Mouse (Mus musculus): Measurements from ENCODE around the gene Myo9a. TPM values are rescaled to one million over a fixed set of nuclear protein-coding genes. Genes with fewer than 3 reads are reported as not detected.

The Myo9a gene
- polyA plus RNA-seq, 1 experiment from 2014 or later, result 14.5 TPM

DNA sequence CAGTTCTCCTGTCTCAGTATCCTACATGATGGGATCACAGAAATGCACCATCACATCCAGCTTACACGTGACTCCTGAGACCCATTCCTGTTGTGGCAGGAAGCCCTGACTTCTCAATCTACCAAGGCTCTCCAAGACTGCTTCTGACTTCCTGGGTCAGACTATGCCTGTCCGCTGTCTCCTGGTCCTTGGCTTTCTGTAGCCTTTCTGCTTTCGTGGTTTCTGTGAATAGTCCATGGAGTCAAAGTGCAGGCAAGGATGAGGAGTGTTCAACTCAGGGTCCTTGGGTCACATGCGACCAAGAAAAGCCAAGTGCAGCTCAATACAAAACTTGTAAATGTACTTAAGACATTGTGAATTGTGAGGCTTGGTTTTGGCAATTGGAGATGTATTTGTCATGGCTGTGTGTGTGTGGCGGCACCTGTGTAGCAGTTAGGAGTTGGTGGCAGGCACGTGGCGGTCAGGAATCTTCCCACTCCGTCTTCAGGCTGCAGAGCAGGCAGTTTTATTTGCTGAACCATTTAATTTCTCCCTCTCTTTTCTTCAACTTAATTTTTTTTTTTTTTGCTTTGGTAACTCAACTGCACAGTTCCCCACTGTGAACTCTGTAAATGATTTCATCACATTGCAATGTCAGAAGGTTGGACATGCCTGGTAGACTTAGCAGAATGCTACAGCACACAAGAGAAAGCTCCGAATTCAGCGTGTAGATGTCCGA lies 23.0 kb upstream of the Myo9a start:
- DNase-seq (ENCODE audit: low spot score) (peak; percentile 46), ATAC-seq (replicated peaks; ENCODE audit: low FRiP score, low read depth) (peak; percentile 64; the same call in 1 of the 2 replicates)
- Histone ChIP-seq H3K9me3 (replicated peaks; ENCODE audit: low read length) (no peaks in the 10 kb centered on the region), H3K4me1 (replicated peaks; ENCODE audit: insufficient read depth, low read length) (0 out of 2 replicates have a peak, but pooled peaks cover 6% of the 10 kb centered on the region), H3K9ac (ENCODE audit: low read depth, low read length) (no peak overlapping the region), H3K27me3 (ENCODE audit: insufficient read depth, low read length) (no peaks in the 10 kb centered on the region), H3K4me2 (ENCODE audit: low read length) (no peak overlapping the region), H3K36me3 (ENCODE audit: insufficient read depth, low read length) (no peaks in the 10 kb centered on the region), H3K4me3 (replicated peaks; ENCODE audit: low read depth, low read length) (no peak overlapping the region), H3K27ac (peak overlapping the region; percentile 84)
- TF ChIP-seq CTCF (IDR thresholded peaks at IDR 0.05; ENCODE audit: low read depth), result no peak
- WGBS, result 64% methylated on average over 11 of the region's 11 CpGs

DNA sequence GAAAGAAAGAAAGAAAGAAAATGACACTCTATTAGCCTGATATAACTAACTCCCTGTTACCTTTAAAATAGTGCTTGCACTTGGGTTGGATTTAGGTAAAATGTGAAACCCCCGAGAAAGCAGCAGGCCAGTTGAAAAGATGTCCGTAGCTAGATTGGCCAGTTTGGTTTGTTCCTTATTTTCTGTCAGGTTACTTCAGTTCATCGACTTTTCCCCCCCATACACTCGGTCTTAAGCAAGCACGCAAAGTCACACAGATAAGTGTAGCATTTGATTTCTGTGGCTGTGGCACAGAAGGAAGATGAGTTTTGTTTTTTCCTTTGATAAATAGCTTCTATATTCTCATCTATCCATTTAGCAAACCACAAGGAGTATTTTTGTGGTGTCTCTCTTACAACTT lies 19.6 kb upstream of the Myo9a start:
- Histone ChIP-seq H3K9ac (ENCODE audit: low read depth, low read length) (no peak overlapping the region), H3K4me1 (replicated peaks; ENCODE audit: insufficient read depth, low read length) (no peaks in the 10 kb centered on the region), H3K4me2 (ENCODE audit: low read length) (no peak overlapping the region), H3K27me3 (ENCODE audit: insufficient read depth, low read length) (no peaks in the 10 kb centered on the region), H3K4me3 (replicated peaks; ENCODE audit: low read depth, low read length) (no peak overlapping the region), H3K27ac (no peak overlapping the region), H3K36me3 (ENCODE audit: insufficient read depth, low read length) (no peaks in the 10 kb centered on the region), H3K9me3 (replicated peaks; ENCODE audit: low read length) (no peaks in the 10 kb centered on the region)
- TF ChIP-seq CTCF (IDR thresholded peaks at IDR 0.05; ENCODE audit: low read depth), result no peak
- 91% methylated on average over 5 of the region's 5 CpGs for WGBS
- ATAC-seq (replicated peaks; ENCODE audit: low FRiP score, low read depth) (no peak), DNase-seq (ENCODE audit: low spot score) (no peak)

DNA sequence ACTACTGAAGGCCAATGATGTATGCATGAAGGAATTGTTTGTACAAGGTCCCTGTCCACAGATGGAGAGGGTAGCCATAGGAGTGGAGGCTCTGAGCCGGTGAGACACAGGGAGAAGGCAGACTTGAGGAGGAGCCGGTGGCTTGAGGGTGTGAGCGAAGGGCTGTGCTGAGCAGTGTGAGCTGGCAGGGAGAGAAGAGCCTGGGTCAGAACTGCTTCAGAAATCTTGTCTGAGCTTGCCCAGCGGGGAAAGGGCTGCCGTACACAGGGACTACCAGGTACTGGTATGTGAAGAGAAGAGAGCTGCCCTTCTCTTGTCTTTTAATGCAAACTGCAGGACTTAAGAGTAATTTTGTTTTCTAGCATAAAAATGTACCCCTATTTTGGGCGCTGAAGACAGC lies 17.6 kb upstream of the Myo9a start:
- ATAC-seq (replicated peaks; ENCODE audit: low FRiP score, low read depth), result no peak
- Histone ChIP-seq H3K9ac (ENCODE audit: low read depth, low read length) (no peak overlapping the region), H3K9me3 (replicated peaks; ENCODE audit: low read length) (no peaks in the 10 kb centered on the region), H3K4me2 (ENCODE audit: low read length) (no peak overlapping the region), H3K36me3 (ENCODE audit: insufficient read depth, low read length) (no peaks in the 10 kb centered on the region), H3K4me3 (replicated peaks; ENCODE audit: low read depth, low read length) (no peak overlapping the region), H3K4me1 (replicated peaks; ENCODE audit: insufficient read depth, low read length) (no peaks in the 10 kb centered on the region), H3K27me3 (ENCODE audit: insufficient read depth, low read length) (no peaks in the 10 kb centered on the region), H3K27ac (no peak overlapping the region)
- WGBS, result 67% methylated on average over 6 of the region's 6 CpGs
- DNase-seq (ENCODE audit: low spot score), result no peak
- TF ChIP-seq CTCF (IDR thresholded peaks at IDR 0.05; ENCODE audit: low read depth), result no peak

DNA sequence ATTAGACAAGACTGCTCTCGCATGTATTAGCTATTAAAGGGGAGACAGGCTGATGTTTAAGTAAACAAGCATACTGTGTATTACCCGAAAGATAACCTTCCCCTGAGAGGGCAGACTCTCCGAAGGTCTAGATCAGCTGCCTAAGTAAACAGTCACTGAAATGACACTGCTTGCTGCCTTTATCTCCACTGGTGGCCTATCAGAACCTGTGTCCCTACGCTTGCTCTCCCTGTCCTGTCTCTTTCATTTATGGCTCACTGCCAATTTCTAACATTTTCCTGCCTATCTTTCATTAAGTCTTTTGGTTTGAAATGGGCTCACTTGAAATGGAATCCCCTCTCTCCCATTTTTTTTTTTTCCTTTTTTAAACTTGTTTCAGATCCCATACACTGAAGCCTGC lies 15.3 kb upstream of the Myo9a start:
- H3K27me3 ChIP-seq (ENCODE audit: insufficient read depth, low read length), result no peaks in the 10 kb centered on the region
- TF ChIP-seq CTCF (IDR thresholded peaks at IDR 0.05; ENCODE audit: low read depth), result no peak
- no peak for DNase-seq (ENCODE audit: low spot score)
- H3K9me3 ChIP-seq (replicated peaks; ENCODE audit: low read length), result no peaks in the 10 kb centered on the region
- no peak overlapping the region for H3K9ac ChIP-seq (ENCODE audit: low read depth, low read length)
- no peak overlapping the region for H3K27ac ChIP-seq
- H3K36me3 ChIP-seq (ENCODE audit: insufficient read depth, low read length), result no peaks in the 10 kb centered on the region
- no peaks in the 10 kb centered on the region for H3K4me1 ChIP-seq (replicated peaks; ENCODE audit: insufficient read depth, low read length)
- H3K4me2 ChIP-seq (ENCODE audit: low read length), result no peak overlapping the region
- H3K4me3 ChIP-seq (replicated peaks; ENCODE audit: low read depth, low read length), result no peak overlapping the region
- no peak for ATAC-seq (replicated peaks; ENCODE audit: low FRiP score, low read depth)
- 46% methylated on average over 4 of the region's 4 CpGs for WGBS

DNA sequence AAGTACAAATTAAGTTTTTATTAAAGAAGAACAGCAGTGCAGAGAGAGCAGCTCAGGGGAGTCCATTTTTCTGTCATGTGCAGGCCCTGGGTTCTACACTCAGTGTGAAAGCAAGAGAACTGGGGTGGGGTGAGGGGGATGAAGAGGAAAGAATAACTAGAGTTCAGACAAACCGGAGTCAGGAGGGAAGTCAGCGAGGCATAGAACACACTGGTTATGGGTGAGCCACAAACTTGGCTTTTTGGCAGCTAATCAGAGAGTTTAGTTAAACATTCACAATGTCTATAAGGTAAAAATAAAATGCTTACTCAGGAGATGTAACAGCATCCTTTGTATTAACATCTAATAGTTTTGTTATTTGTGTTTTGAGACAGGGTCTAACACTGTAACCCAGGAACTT lies 10.1 kb upstream of the Myo9a start:
- Histone ChIP-seq H3K36me3 (ENCODE audit: insufficient read depth, low read length) (no peaks in the 10 kb centered on the region), H3K27ac (0 out of 2 replicates have a peak overlapping the region, but pooled peaks have one; percentile 25), H3K4me1 (replicated peaks; ENCODE audit: insufficient read depth, low read length) (no peaks in the 10 kb centered on the region), H3K4me3 (replicated peaks; ENCODE audit: low read depth, low read length) (no peak overlapping the region), H3K9me3 (replicated peaks; ENCODE audit: low read length) (no peaks in the 10 kb centered on the region), H3K9ac (ENCODE audit: low read depth, low read length) (no peak overlapping the region), H3K27me3 (ENCODE audit: insufficient read depth, low read length) (no peaks in the 10 kb centered on the region), H3K4me2 (ENCODE audit: low read length) (no peak overlapping the region)
- no peak for ATAC-seq (replicated peaks; ENCODE audit: low FRiP score, low read depth)
- DNase-seq (ENCODE audit: low spot score), result peak; percentile 27
- 57% methylated on average over 2 of the region's 2 CpGs for WGBS
- no peak for TF ChIP-seq CTCF (IDR thresholded peaks at IDR 0.05; ENCODE audit: low read depth)

DNA sequence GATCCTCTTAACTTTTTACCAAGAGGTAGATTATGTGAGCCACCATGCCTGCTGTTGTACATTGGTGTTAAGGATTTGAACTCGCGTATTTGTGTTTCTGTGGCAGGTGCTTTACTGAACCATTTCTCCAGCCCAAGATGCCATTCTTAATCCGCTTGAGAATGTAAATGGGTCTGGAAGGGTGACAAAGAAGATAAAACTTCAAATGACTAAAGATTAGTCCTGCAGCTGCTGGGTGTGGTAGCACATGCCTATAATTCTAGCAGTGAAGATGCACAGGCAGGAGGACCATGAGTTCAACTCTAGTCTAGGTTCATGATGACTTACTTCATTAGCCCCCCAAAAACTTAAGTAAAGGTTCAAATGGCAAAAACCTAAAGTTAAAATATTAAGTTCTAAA lies 6.8 kb upstream of the Myo9a start:
- TF ChIP-seq CTCF (IDR thresholded peaks at IDR 0.05; ENCODE audit: low read depth), result no peak
- Histone ChIP-seq H3K27ac (no peak overlapping the region), H3K9ac (ENCODE audit: low read depth, low read length) (no peak overlapping the region), H3K4me1 (replicated peaks; ENCODE audit: insufficient read depth, low read length) (no peaks in the 10 kb centered on the region), H3K27me3 (ENCODE audit: insufficient read depth, low read length) (no peaks in the 10 kb centered on the region), H3K4me3 (replicated peaks; ENCODE audit: low read depth, low read length) (no peak overlapping the region), H3K4me2 (ENCODE audit: low read length) (no peak overlapping the region), H3K9me3 (replicated peaks; ENCODE audit: low read length) (no peaks in the 10 kb centered on the region), H3K36me3 (ENCODE audit: insufficient read depth, low read length) (no peaks in the 10 kb centered on the region)
- no peak for ATAC-seq (replicated peaks; ENCODE audit: low FRiP score, low read depth)
- 97% methylated on average over 3 of the region's 3 CpGs for WGBS
- no peak for DNase-seq (ENCODE audit: low spot score)

DNA sequence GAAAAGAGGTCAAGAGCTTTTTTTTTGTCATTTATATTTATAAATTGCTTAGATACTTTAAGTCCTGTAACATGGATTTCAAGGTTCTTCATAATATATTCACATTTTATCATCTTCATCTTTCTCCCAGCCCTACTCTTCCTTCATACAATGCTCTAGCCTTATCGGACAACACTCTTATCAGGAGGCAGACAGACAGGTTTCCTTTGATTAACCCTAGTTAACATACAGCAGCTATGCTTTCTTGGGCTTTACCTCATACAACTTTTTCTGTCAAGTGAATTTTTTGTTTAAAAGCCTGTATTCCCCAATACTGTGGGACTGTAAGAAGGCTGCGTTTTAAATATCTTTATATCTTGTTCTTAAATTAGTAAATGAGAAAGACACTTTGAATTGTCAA lies 2.3 kb upstream of the Myo9a start:
- H3K4me1 ChIP-seq (replicated peaks; ENCODE audit: insufficient read depth, low read length), result no peaks in the 10 kb centered on the region
- no peak overlapping the region for H3K9ac ChIP-seq (ENCODE audit: low read depth, low read length)
- no peak for TF ChIP-seq CTCF (IDR thresholded peaks at IDR 0.05; ENCODE audit: low read depth)
- H3K4me3 ChIP-seq (replicated peaks; ENCODE audit: low read depth, low read length), result no peak overlapping the region
- ATAC-seq (replicated peaks; ENCODE audit: low FRiP score, low read depth) (no peak), DNase-seq (ENCODE audit: low spot score) (no peak)
- no peaks in the 10 kb centered on the region for H3K27me3 ChIP-seq (ENCODE audit: insufficient read depth, low read length)
- no peaks in the 10 kb centered on the region for H3K9me3 ChIP-seq (replicated peaks; ENCODE audit: low read length)
- no peaks in the 10 kb centered on the region for H3K36me3 ChIP-seq (ENCODE audit: insufficient read depth, low read length)
- H3K4me2 ChIP-seq (ENCODE audit: low read length), result no peak overlapping the region
- WGBS, result 78% methylated on average over 2 of the region's 2 CpGs
- no peak overlapping the region for H3K27ac ChIP-seq
